Mouse (Mus musculus) olfactory bulb, adult 2 months (tissue): ENCODE data around the gene Pick1. TPM values are rescaled to one million over a fixed set of nuclear protein-coding genes. Genes with fewer than 3 reads are reported as not detected.
"Not testable (repeated sequence)": the region's sequence is repeated elsewhere in the genome, so short reads cannot be mapped to it uniquely, and the experiment has no call there.

Source experiments
- H3K27ac ChIP-seq: fragments of 200-500 bp; 2 replicates; pipeline ENCODE4 v1.5.1; 2012; ENCODE audit warnings: low read depth, low read length; ENCODE audit not compliant: insufficient read depth
- H3K4me1 ChIP-seq: fragments of 200-500 bp; 2 replicates; pipeline ENCODE4 v1.6.1; 2012; ENCODE audit warnings: low read length; ENCODE audit not compliant: control insufficient read depth, insufficient read depth
- H3K4me3 ChIP-seq: fragments of 200-500 bp; 2 replicates; pipeline ENCODE4 v1.5.1; 2012; ENCODE audit warnings: mild to moderate bottlenecking, low read depth, low read length, moderate library complexity; ENCODE audit not compliant: insufficient read depth
- CTCF ChIP-seq: fragments of 200-500 bp; IDR thresholded peaks from 2 replicates; pipeline ENCODE4 v1.5.1; 2012; ENCODE audit warnings: low read depth, mild to moderate bottlenecking, low read length, moderate library complexity; ENCODE audit not compliant: insufficient read depth
- POLR2A ChIP-seq: fragments of 200-500 bp; IDR thresholded peaks from 2 replicates; pipeline ENCODE4 v1.6.1; 2012; ENCODE audit warnings: mild to moderate bottlenecking, low read depth, low read length, moderate library complexity; ENCODE audit not compliant: insufficient read depth
- WGBS: fragments of 180-500 bp; shearing (Covaris S2); methylation state at CpG from one replicate; pipeline ENCODE4 v1.1.7; 2018; 5-methylcytosine and 5-hydroxymethylcytosine counted together
- polyA plus RNA-seq: library from polyadenylated mRNA; stranded (reverse); fragments of >200 nt; gene quantifications from 2 replicates; pipeline ENCODE4 v1.2.4, GENCODE M21; 2012; ENCODE audit warnings: low replicate concordance; ENCODE audit not compliant: missing spikeins, insufficient read depth, insufficient read length

Gene Pick1
- polyA plus RNA-seq, 1 experiment: not detected

- no peak overlapping the region for H3K4me3 ChIP-seq
- TF ChIP-seq POLR2A: no peak
- TF ChIP-seq CTCF: no peak
- H3K27ac ChIP-seq: no peak overlapping the region
- 25% methylated on average over 1 of the region's 1 CpGs for WGBS
- H3K4me1 ChIP-seq: peaks cover 7% of the 10 kb centered on the region
Measured at GRCm38 (mm10) chr15:79219572-79219971, 9.4 kb upstream of the Pick1 start.

- Histone ChIP-seq H3K4me3 (no peak overlapping the region), H3K27ac (peak overlapping the region; percentile 56; the same call in 1 of the 2 replicates), H3K4me1 (peaks cover 11% of the 10 kb centered on the region)
- WGBS: 17% methylated on average over 5 of the region's 5 CpGs
- TF ChIP-seq POLR2A (no peak), CTCF (no peak)
Measured at GRCm38 (mm10) chr15:79223641-79224040, 5.3 kb upstream of the Pick1 start.

- peaks cover 14% of the 10 kb centered on the region for H3K4me1 ChIP-seq
- WGBS: 11% methylated on average over 5 of the region's 5 CpGs
- TF ChIP-seq CTCF: peak; percentile 62
- TF ChIP-seq POLR2A: no peak
- no peak overlapping the region for H3K27ac ChIP-seq
- H3K4me3 ChIP-seq: no peak overlapping the region
Measured at GRCm38 (mm10) chr15:79224685-79225084, 4.3 kb upstream of the Pick1 start.

- H3K4me1 ChIP-seq: peaks cover 16% of the 10 kb centered on the region
- 72% methylated on average over 2 of the region's 2 CpGs for WGBS
- H3K27ac ChIP-seq, H3K4me3 ChIP-seq: not testable (repeated sequence)
Measured at GRCm38 (mm10) chr15:79225780-79226179, 3.2 kb upstream of the Pick1 start.

- 54% methylated on average over 9 of the region's 9 CpGs for WGBS
- no peak overlapping the region for H3K4me3 ChIP-seq
- no peaks in the 10 kb centered on the region for H3K4me1 ChIP-seq
- no peak overlapping the region for H3K27ac ChIP-seq
- TF ChIP-seq POLR2A: no peak
- TF ChIP-seq CTCF: no peak
Measured at GRCm38 (mm10) chr15:79235268-79235667, 6.3 kb downstream of the Pick1 start.

GRCm38 (mm10) chr15:79238036-79238435, 9.1 kb downstream of the Pick1 start:
- H3K27ac ChIP-seq: no peak overlapping the region
- WGBS: 87% methylated on average over 6 of the region's 6 CpGs
- TF ChIP-seq POLR2A: no peak
- no peak for TF ChIP-seq CTCF
- no peak overlapping the region for H3K4me3 ChIP-seq
- H3K4me1 ChIP-seq: peaks cover 9% of the 10 kb centered on the region

- peak overlapping the region; percentile 74 for H3K27ac ChIP-seq
- peaks cover 33% of the 10 kb centered on the region for H3K4me1 ChIP-seq
- H3K4me3 ChIP-seq: no peak overlapping the region
- WGBS: 40% methylated on average over 13 of the region's 13 CpGs
- no peak for TF ChIP-seq CTCF
- TF ChIP-seq POLR2A: no peak
Measured at GRCm38 (mm10) chr15:79242574-79243233, 13.7 kb downstream of the Pick1 start.

- 3% methylated on average over 10 of the region's 10 CpGs for WGBS
- Histone ChIP-seq H3K4me3 (no peak overlapping the region), H3K4me1 (peaks cover 37% of the 10 kb centered on the region), H3K27ac (peak overlapping the region; percentile 91)
- TF ChIP-seq CTCF (peak; percentile 99), POLR2A (no peak)
Measured at GRCm38 (mm10) chr15:79243234-79244042, 14.5 kb downstream of the Pick1 start.
